Mouse (Mus musculus): ENCODE results near the gene Tfpi2.

- TF ChIP-seq CTCF (IDR thresholded peaks at IDR 0.05; ENCODE audit: control insufficient read depth, insufficient read depth, low read length): no peak
- no peak for TF ChIP-seq POLR2A (IDR thresholded peaks at IDR 0.05; ENCODE audit: borderline replicate concordance, control insufficient read depth, low read depth, low read length)
Observed at GRCm38 (mm10) chr6:3998089-3998488, 9.4 kb upstream of the Tfpi2 start.

All from bone marrow, adult 2 months (tissue).